Mouse (Mus musculus) cerebellum, postnatal 36 days (tissue): ENCODE measurements around the gene Efna5.

Experiments
- DNase-seq, 2 experiments: peaks; one replicate each; pipeline ENCODE4 v3.0.0; 2021 to 2022; ENCODE audit warnings: mixed read lengths in 2 of 2

Gene Efna5

DNA sequence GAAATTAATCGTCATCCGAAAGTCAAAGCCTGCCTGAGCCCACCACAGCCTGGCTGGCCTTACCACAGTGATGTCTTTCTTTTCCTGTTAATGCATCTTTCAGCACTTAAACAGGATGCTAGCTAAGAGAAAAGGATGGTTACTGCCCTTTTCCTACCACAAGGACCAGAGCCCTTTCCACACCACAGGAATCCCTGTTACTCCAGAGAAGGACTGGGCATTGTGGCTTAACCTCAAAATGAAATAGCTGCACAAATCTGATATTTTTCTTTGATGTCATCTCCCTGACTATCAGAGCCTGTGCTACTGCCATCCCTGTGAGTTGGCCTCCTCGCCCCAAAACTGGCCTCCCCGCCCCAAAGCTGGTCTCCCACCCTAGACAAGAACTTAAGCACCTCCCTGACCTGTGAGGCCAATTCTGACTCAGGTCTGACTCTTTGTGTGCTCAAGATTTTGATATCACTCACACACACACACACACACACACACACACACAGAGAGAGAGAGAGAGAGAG, 189.9 kb downstream of the Efna5 start:
- no peak for DNase-seq

DNA sequence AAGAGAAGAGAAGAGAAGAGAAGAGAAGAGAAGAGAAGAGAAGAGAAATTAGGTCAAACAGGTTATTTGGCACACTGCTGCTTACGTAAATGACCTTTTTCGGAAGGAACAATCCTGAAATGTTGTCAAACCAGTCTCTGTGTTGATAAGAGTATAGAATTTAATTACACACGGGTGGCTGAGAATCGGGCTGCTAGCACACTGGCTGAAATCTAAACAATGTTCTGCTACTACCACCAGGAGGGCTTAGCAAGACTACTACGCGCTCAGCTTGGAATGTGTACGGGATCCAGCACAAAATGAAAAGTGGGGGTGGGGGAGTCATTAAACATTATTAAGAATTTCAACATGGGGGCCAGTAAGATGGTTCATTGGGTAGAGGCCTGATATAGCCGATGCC, 190.9 kb downstream of the Efna5 start:
- DNase-seq = no peak

DNA sequence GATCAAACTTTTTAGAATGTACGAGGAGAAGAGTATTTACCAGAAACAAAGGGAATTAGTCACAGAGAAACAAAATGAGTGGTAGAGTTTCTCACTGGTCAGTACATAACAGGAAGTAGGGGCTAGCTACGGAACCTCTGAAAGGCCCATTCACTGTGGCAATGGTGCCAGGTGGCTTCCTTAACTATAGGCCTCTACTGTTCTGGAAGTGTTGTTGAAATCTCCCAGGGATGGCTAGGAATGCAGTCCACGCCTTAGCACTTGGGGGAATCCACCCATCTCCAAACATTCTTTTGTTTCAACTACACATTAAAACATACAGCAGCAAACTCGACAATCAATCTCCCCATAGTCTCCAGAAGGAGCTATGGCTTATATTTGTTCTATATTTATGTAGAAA, 191.5 kb downstream of the Efna5 start:
- DNase-seq = no peak

DNA sequence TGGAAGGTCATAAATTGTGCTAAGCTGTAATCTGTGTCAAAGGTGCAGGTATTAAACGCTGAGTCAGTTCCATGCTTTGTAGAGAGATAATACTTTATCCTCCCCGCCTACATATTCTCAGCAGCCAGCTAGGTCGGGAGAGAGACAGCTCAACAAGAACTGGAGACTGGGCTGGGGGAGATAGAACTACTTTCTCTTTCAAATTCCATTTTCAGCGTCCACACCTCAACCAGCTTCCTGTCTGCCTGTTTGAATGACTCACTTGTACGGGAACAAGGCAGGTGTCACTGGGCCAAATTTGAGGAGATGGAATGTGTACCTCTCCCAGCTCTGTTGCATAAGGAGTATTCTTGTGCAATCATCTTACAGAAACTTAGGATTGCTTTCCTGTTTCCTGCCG, 193.7 kb downstream of the Efna5 start:
- DNase-seq = no peak

DNA sequence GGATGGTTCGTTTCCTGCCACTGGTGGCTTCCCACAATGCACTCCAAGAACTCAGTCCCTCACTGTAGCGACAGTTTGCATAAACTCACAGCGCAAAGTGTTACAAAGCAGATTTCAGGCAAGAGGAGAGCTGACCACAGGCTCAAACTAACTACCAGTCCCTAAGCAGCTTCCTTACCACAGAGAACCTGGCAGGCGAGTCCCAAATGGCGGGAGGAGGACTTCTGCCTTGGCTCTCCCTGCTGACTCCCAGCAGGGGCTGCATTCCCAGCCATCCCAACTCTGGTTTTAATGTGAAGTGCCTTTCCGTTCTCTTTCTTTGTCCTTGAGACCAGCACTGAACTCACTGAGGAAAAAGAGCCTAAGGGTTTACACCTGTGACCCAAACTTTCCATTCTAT, 195.9 kb downstream of the Efna5 start:
- no peak for DNase-seq

DNA sequence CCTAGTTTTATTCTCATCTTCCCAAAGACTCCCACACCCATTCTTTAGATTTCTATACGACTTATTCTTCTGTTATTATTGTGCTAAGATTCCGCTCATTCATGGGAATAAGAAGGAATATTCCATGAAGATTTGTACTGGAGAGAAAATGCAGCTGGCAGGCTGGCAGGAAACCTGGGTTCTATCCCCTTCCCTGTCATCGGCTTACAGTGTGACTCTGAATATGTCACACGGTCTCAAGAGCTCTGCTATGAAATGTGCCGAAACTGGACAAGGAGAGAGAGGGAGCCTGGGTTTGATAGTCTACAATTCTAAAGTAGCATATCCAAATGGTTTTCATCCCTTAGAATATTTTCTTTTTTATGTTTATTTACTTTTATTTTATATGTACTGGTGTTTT, 198.0 kb downstream of the Efna5 start:
- DNase-seq = no peak

DNA sequence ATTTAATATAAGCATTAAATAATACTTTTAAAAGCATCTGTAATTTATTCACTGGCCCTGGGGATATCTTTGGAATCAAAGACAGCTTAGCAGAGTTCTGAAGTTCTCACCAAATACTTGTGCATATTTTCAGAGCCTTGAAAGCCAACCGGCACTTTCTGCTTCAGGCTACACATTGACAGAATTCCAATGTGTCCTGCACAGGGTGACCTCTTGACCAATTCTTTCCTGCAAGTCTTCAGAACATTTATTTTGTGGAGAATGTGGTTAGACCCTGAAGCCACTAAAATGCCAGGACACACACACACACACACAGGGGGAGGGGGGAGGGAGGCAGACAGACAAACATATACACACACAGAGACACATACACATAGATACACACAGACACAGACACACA, 199.4 kb downstream of the Efna5 start:
- no peak for DNase-seq

DNA sequence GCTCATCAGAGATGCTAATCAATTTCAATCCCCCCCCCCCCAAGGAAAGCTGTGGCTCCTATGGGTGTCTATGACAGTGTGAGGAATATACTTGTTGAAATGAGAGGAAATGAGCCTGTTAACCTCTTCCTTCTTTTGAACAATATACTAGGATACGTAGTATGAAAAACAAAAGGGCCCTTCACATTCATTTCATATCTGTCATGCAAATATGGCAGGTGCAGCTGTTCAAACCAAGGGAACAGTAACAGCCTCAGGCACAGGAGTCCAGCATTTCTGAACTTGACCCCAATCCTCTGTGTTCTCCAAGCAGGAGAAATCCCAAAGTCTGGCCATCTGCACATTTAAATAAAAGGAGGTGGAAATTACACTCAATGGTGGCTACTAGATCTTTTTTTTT, 200.4 kb downstream of the Efna5 start:
- DNase-seq = peak in 1 of 2 experiments; percentile 8

DNA sequence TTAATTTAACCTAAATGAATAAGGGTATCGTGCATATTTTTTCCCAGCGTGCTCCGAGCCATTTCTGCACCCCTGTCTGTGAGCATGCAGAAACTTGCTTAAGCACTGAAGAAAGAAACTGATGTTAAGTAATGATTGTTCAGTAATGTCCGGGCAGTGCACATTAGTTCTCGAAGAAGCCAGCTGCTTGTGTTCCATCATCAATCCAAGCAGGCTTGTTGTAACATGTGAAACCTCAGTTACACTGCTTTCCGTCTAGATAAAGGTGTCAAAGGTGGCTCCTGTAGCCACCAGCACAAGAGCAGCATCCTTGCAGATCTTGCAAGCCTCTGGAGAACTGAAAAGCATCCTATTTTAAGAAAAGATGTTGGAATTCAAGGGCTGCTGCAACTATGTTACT, 204.3 kb downstream of the Efna5 start:
- no peak for DNase-seq

DNA sequence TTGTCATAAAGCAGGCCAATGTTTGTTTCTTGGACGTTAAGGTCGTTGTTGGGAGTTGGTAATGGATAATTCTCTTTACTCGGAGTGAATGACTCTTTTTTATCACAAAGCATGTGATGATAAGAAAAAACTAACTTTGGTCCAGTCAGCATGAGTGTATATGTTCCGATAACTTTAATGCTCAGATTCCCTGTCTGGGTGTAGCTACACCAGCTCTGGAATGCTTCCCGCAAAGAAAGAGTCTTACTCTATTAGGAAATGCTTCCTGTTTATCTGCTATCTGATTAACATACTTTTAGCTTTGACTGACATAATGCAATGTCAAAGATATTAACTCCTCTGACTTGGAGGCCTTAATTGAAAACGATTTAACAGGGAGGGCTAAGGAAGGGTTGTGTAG, 204.7 kb downstream of the Efna5 start:
- no peak for DNase-seq

DNA sequence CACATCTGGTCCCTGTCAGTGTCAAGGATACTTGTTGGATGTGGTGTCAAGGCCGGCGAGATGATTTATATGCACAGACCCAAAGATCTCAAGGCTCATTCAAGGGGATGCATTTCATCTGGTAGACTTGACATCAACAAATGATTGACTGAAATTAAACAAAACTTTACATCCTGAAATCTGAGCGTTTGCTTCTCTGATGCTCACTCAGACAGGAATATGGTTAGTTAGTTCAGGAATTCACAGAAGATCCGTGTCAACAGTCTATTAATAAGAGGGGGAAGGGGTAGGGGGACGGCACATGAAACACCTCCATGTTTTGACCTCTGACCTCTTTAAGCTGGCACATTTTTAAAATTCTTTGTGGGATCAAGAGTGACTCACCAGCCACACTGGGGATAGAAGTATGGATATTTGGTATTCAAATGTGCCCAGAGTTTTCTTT, 205.3 kb downstream of the Efna5 start:
- no peak for DNase-seq

DNA sequence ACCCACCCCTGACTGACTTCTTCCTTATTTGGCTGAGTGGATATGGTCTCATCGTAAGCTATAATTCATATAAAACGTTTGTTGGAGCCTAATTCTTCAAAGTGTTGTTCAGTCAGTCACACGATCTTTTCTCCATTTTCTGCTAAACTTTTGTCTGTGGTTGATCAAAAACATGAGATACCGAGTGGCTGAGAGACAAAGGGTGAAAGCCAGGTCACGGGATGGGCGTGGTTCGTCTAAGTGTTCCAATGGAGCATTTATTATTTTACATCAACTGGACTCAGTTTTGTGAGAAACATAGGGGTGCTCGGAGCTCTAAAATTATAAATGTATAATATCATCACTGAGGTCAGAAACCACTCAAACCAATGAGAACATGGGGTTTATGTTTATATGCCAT, 209.0 kb downstream of the Efna5 start:
- no peak for DNase-seq

DNA sequence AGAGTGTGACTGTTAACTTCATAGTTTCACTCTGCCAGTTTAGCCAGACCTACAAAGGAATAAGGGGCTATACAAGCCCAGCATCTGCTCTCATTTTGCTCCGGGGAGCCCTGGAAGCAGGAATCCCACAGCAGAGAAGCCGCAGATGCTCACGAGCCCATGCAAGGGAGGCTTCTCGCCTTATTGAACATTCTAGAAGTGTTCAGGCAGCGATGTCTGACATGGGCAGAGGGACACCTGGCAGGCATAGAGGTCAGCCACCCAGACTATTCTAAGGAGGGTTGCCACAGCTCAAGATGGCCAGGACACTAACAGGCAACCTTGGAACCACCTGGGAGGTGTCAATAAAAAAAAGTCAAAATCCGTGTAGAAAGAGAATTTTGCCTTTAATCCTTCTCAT, 214.4 kb downstream of the Efna5 start:
- DNase-seq = no peak

DNA sequence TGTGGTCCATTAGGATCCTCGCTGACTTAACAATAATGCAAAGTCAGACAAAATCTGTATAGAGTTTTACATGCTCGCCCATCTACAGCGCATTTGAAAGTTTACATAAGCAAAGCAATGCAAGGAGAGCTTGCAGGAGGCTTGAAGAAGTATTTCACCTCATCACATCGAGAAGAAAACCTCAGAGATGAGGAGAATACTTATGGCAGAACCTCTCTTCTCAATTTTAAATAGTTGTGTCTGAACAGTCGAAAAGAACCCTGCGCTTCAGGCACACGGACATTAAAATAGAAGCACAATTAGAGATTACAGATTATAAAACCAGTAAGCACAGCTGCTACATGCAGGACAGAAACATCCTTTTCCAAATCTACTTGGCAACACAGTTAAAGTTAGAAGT, 215.3 kb downstream of the Efna5 start:
- no peak for DNase-seq

DNA sequence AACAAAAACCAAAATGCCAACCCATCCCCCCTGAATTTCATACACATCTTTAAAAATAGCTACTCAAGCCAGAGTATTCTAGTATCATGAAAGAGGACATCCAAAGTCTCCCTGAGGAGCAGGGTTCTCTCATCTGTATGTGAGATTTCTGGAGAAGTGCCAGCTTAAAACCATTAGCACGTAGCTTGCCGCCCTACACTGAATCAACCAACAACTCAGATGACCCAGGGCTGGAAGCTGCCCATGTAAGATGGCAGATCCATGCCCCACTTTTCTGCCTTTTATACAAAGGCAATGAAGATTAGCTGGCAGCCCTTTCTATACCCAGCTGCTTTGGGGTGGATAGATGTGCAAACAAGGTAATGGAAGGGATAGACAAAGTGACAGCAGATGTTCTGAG, 216.4 kb downstream of the Efna5 start:
- DNase-seq = no peak

DNA sequence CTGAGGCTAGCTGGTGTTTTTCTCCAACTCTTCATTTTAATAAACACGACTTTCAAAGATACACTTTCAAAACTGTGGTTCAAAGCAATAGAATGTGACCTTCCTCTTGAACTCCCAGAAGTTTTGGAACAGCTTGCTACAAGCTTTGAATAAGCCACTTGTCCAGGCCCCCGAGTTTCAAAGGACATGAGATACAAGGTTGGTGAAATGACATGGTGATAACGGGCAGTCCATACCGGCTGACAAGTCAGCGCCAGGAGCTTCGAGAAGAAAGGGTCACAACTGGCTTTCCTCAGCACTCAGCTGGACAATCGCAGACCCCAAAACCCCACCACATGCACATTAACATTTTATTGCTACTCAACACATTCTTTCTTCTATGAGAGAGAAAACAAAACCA, 219.3 kb downstream of the Efna5 start:
- no peak for DNase-seq

DNA sequence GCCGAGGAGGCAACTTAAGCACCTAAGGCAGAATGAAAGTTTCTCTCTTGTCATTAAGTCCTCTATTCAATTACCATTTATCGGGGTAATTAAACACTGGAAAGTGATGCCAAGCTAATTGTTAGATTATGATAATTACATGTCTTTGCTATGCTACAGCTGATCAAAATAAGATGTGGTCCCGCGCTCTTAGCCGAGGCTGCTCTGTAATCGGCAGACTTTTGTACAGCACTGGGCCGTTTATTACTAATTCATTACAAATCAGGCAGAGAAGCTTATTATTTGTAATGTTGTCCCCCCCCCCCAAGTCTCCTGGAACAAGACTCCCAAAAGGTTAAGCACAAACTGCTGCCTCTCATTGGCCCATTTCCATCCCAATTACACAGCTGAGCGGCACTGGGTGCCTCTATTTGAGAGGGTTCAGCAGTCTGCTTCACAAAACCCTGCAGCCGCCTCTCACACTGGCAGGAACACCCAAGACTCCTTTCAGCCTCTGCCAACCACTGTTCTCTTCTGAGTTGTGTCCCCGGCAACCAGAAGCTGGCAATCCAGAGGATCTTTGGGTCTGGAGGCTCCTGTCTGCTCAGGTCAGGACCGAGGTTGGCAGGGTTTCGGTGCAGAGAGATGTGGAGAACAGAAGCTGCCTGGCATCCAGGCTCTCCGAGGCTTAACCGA, 221.5 kb downstream of the Efna5 start:
- peak; percentile 6 to 31 for DNase-seq

DNA sequence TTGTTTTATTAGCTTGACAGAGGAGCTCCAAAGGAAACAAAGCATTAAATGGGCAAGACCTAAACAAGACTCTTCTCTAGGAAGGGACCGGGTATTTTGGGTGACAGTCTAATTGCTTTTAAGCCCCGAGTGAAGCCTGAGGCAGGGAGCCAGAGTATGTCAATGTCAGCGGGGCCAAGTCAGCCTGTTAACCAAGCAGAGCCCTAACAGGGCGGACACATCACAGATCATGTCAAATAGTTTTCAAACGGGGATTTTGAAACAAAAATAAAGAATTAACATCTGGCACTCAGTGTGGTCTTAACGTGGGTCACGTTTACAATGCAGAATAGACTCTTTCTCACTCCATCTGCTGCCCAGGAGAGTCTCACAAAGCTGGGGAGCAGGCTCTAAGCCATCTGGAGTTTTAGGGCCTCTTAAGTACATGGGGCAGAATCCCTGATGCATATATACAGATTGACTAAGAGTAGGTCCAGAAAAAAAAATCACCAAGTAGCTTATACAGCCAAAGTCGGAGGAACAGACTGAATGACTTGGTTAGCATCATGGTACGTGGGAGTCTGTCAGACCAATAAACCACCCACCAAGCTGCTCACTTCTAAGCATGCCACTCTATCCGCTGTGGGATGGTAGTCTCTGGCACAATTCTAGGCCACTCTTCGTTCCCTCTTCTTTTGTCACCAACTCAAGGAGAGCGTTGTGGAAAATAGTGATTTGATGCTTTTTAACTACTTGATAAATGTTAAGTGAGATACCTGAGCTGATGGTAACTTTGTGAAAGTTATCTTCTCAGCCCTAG, 223.1 kb downstream of the Efna5 start:
- no peak for DNase-seq

DNA sequence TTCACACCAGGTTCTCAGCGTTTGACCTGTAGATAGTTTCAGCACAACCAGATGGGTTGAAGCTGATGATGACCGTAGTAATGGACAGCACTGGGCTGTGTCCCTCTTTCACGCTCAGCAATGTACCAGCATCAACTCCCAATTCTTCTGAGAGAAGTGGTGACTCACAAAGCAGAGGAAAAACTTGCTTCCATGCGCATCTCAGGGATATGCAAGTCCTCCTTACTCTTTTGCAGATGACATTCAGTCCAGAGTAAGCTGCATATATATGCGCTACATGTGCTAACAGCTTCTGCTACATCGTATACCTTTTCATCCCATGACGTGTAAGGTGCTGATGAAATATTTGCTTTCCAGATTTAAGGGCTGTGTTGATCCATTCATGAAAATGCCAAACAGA, 224.1 kb downstream of the Efna5 start:
- DNase-seq = no peak

DNA sequence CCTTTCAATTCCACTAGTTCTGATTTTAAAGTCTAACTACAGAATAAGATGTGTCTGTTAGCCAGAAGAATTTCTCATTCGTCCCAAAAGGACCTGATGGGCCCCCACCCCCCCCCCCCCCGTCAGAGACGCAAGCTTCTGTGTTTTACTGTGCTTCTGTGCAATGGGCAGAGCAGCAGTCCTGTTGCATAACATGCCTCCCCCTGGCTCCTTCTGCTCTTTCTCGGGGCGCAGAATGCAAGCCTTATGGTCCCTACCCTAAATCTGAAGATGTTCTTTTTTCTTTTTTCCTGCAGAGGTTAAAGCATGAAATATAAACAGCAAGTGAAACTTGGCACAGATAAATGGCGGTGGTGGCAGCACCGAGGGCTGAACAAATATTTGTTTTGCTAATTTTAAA, 224.5 kb downstream of the Efna5 start:
- DNase-seq = no peak

DNA sequence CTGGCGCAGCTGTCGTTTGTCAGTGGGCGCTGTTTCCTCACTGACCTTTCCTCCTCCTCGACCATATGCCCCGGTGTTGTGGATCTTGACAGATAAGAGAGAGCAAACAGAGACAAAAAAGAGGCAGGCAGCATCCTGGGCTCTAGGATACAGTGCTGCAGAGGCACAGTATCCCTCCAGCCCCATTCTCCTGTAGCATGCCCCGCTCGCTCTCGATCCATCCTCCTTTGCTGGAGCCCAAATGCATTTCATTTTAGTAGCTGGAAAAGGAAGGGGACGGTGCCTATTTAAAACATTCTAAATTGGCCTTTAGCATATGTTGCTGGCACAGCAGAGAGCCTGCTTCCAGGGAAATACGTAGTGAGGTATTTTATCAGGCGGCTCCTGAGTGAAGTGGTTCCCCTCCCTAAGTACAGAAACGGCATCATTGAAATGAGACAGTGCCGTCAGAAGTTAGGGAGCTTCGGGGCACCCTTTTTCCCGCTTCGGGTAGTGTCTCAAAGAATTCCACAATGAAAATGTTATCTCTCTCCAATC, 225.2 kb downstream of the Efna5 start:
- DNase-seq = no peak

DNA sequence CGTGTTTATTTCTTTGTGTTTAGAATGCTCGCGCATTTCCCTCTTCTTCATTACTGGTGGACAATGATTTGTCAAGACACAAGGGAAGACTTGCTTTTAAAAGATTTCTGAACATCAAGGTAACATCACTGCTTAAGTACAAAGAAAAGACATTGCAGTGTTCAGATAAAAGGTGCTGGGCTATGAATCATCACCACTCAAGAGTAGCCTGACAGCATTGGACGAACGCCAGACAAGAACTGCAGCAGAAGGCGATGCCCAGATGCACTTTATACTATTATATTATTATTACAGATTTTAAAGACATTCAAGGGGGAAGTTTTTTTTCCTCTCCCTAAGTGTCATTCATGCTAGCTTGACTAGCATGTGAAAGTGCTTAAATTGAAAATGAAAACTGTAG, 228.7 kb downstream of the Efna5 start:
- no peak for DNase-seq

DNA sequence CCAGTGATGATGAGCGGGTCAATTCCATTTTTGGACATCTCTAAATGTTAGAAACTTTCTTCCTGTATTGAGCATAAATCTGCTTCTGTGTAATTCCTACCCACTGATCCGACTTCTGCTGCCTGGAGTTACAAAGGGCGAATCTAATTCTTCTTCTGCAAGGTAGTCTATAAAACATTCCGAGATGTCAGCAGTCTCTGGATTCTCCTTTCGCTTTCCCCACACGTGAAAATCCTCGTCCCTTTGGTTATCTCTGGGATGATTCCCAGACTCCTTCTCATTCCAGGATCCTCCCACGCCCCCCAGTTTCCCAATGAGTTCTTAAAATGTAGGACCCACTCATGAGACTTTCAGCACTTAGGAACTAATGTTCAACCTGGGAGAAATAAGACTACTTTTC, 229.4 kb downstream of the Efna5 start:
- no peak for DNase-seq

DNA sequence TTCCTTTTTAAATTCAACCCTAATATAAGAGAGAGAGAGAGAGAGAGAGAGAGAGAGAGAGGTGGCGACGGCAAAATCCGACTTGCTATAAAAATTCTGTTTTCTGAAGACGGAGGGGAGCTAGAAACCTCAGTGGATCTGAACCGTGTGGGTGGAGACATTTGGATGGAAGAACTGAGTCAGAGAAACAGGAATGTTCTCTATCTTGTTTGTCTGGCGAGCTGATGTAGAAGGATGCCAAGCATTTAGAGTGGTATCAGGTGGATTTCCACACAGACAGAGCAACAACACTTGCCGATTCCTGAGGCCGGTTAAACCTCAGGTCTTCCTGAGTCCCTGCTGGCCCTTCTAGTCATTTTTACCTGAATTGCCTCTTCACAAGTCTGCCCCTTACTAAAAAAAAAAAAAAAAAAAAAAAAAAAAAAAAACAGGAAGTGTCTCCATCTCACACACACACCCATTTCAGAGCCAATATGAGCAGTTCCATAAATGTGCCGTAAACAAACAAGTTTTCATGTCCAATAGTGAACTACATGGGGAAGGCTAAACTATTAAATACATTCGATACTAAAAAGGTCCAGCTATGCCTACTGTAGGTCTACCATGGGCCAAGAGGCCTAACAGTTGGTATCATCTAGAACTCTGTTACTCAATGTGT, 231.7 kb downstream of the Efna5 start:
- DNase-seq = no peak
